Mouse (Mus musculus): ENCODE results near the gene Hist2h3c1. TPM values are rescaled to one million over a fixed set of nuclear protein-coding genes. Genes with fewer than 3 reads are reported as not detected.
"Not testable (repeated sequence)": the region's sequence is repeated elsewhere in the genome, so short reads cannot be mapped to it uniquely, and the experiment has no call there.

Gene Hist2h3c1
- total RNA-seq, 2 experiments from 2014 or later: not detected

- DNase-seq: peak in 1 of 2 experiments; percentile 31
These were observed 38.0 kb downstream of the Hist2h3c1 start for GRCm38 (mm10) chr3:96284457-96284856.

GRCm38 (mm10) chr3:96287334-96287733 lies 40.8 kb downstream of the Hist2h3c1 start:
- not testable (repeated sequence) for DNase-seq

- DNase-seq: no peak
These were observed 42.7 kb downstream of the Hist2h3c1 start for GRCm38 (mm10) chr3:96289201-96289600.

- not testable (repeated sequence) for DNase-seq
These were observed 44.2 kb downstream of the Hist2h3c1 start for GRCm38 (mm10) chr3:96290727-96291126.

- no peak for DNase-seq
These were observed 46.2 kb downstream of the Hist2h3c1 start for GRCm38 (mm10) chr3:96292641-96293040.

- DNase-seq: no peak
These were observed 46.9 kb downstream of the Hist2h3c1 start for GRCm38 (mm10) chr3:96293368-96293767.

- no peak for DNase-seq
These were observed 47.3 kb downstream of the Hist2h3c1 start, which contains the start of gene Fcgr1 for GRCm38 (mm10) chr3:96293787-96294186. Gene Fcgr1 (minus strand): TSS chr3:96293969.

Small RNA genes within 50 kb of the gene (microRNA-seq; reads per million reads assigned to microRNA genes)
- gene Gm44492 (not detected), gene Gm47311 (not detected), gene Gm47313 (not detected)

Other genes starting within 250 kb of the Hist2h3c1 start
- gene Vps45, start 188.2 kb upstream of the Hist2h3c1 start, total RNA-seq (2021): 10 to 100 TPM; 30.6 to 34.7 TPM
- 10 to 100 TPM; 34.5 to 39.3 TPM for gene Otud7b, start 142.2 kb upstream of the Hist2h3c1 start, total RNA-seq (2021)
- gene Mtmr11, start 84.7 kb upstream of the Hist2h3c1 start, total RNA-seq (2021): 10 to 100 TPM; 15.6 to 31.5 TPM
- 10 to 100 TPM; 53.6 to 57.9 TPM for gene Sf3b4, start 74.4 kb upstream of the Hist2h3c1 start, total RNA-seq (2021)
- gene Sv2a, start 65.5 kb upstream of the Hist2h3c1 start, total RNA-seq (2021): 1 to 10 TPM; 5.5 to 7.5 TPM
- 10 to 100 TPM; 26.8 to 41.2 TPM for gene Bola1, start 27.0 kb upstream of the Hist2h3c1 start, total RNA-seq (2021)
- 1 to 10 TPM; 7.1 to 8.0 TPM for gene Hist2h2ab, start 26.8 kb upstream of the Hist2h3c1 start, total RNA-seq (2021)
- gene Hist2h2ac, start 25.8 kb upstream of the Hist2h3c1 start, total RNA-seq (2021): 10 to 100 TPM; 60.6 to 68.7 TPM
- 10 to 100 TPM; 16.3 to 17.9 TPM for gene Hist2h2be, start 25.6 kb upstream of the Hist2h3c1 start, total RNA-seq (2021)
- 10 to 100 TPM; 23.8 to 30.2 TPM for gene Hist2h3c2, start 7.6 kb upstream of the Hist2h3c1 start, total RNA-seq (2021)
- 100 to 1,000 TPM; 495 to 593 TPM for gene Hist2h2aa2, start 6.4 kb upstream of the Hist2h3c1 start, total RNA-seq (2021)
- gene Hist2h2aa1, start 1.2 kb upstream of the Hist2h3c1 start, total RNA-seq (2021): 10 to 100 TPM in 1 of 2 experiments, 1 to 10 TPM in 1; 2.9 to 13.5 TPM
- 10 to 100 TPM; 25.0 to 26.7 TPM for gene Hist2h4, start 16.6 kb downstream of the Hist2h3c1 start, total RNA-seq (2021)
- 100 to 1,000 TPM in 1 of 2 experiments, 10 to 100 TPM in 1; 100.0 to 108 TPM for gene Hist2h3b, start 22.0 kb downstream of the Hist2h3c1 start, total RNA-seq (2021)
- 100 to 1,000 TPM; 103 to 116 TPM for gene Hist2h2bb, start 23.1 kb downstream of the Hist2h3c1 start, total RNA-seq (2021)
- gene Fcgr1, start 47.3 kb downstream of the Hist2h3c1 start, total RNA-seq (2021): 1 to 10 TPM; 1.7 to 1.9 TPM
- gene BC107364, start 205.6 kb downstream of the Hist2h3c1 start, total RNA-seq (2021): not detected